Mouse (Mus musculus): Measurements from ENCODE around the gene Orc3. TPM values are rescaled to one million over a fixed set of nuclear protein-coding genes. Genes with fewer than 3 reads are reported as not detected.
"Not testable (repeated sequence)": the region's sequence is repeated elsewhere in the genome, so short reads cannot be mapped to it uniquely, and the experiment has no call there.

Gene Orc3
- polyA plus RNA-seq, 1 experiment, result 46.0 TPM

DNA sequence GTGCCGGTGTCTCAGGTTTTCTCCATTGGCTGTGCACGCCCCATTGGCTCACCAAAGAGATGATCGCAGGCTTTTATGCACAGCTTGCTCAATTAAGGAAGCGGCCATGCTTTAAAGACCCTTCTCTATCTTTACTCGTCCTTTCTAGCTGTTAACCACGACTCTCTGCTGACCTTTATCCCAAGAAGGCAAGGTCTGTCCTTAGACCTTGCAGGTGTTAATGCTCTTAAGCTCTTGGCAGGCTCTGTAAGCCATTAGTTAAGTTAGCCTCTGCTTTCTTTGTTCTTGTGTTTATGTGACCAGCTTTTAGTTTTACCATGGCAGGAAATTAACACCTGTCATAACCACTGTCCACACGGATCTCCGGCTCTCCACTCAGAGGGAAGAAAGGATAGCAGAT lies 1.4 kb upstream of the Orc3 start:
- Histone ChIP-seq H3K4me3 (ENCODE audit: insufficient read depth, low read depth, low read length) (peak overlapping the region; percentile 99; the same call in 1 of the 2 replicates), H3K27ac (replicated peaks; ENCODE audit: low read depth, low read length) (no peak overlapping the region), H3K4me1 (ENCODE audit: control insufficient read depth, insufficient read depth, insufficient read length, low read length) (peaks cover 8% of the 10 kb centered on the region; the same call in 1 of the 2 replicates)

DNA sequence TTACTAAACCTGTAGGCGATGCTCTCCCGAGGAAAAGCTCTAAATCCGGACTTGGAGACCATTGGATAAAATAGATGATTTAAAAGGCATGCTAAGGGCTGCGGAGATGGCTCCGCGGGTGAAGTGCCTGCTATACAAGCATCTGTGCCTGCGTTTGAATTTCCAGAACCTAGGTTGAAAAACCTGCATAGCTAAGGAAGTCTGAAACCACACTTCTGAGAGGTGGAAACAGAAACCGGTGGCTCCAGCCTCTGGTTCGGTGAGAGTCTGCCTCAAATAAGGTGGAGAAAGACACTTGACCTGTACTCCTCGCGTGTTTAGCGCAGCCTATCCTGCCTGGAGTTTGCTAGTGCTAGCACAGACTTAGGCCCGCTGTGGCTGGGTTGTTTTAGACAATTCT lies 559 bp upstream of the Orc3 start:
- H3K4me3 ChIP-seq (ENCODE audit: insufficient read depth, low read depth, low read length), result peak overlapping the region; percentile 99
- H3K27ac ChIP-seq (replicated peaks; ENCODE audit: low read depth, low read length), result no peak overlapping the region
- H3K4me1 ChIP-seq (ENCODE audit: control insufficient read depth, insufficient read depth, insufficient read length, low read length), result peaks cover 8% of the 10 kb centered on the region; the same call in 1 of the 2 replicates

DNA sequence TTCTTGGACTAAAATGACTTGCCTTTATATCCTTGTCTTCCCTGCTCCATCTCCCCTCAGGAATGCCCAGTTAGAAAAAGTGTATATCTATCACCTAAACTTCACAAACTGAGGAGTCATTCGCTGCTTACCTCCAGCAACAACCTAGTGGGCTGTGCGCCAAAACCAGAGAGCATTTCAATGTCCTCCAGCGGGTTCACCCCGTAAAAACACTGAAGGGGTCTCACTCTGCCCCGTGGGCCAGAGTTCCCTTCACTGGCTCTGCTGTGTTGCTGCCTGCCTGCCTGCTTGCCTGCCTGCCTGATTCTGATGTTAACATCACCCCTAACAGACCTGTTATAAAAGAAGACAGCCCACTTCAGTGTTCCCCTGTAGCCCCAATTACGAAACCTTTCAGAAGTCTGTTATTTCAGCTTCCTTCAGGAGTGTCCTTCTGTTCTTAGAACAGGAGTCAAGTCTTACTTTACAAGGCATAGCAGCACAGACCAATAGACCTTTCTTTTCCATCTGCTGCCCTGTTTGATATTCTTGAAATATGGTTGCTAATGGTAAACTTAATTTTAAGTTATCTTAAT lies 1.1 kb downstream of the Orc3 start:
- H3K4me3 ChIP-seq (ENCODE audit: insufficient read depth, low read depth, low read length), result peak overlapping the region; percentile 99
- H3K27ac ChIP-seq (replicated peaks; ENCODE audit: low read depth, low read length), result peak overlapping the region; percentile 57
- peaks cover 8% of the 10 kb centered on the region; the same call in 1 of the 2 replicates for H3K4me1 ChIP-seq (ENCODE audit: control insufficient read depth, insufficient read depth, insufficient read length, low read length)

DNA sequence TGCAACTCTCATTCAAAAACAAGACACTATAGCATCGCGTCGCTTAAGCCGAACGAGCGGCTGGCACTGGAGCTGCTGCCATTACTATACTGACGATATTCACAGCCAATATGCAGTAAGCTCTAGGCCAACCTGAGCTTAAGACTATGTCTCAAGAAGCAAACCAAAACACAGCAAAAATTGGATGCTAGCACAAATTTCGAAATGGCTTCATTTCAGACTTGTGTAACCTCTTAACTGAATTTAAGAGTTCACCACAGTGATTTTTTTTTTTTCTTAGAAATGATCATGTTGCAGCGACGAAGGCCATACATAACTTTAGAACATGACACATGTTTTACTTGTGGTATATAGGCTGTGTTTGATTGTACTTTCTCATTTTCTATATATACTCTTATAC lies 8.1 kb downstream of the Orc3 start:
- Histone ChIP-seq H3K4me3 (ENCODE audit: insufficient read depth, low read depth, low read length) (no peak overlapping the region), H3K27ac (replicated peaks; ENCODE audit: low read depth, low read length) (no peak overlapping the region), H3K4me1 (ENCODE audit: control insufficient read depth, insufficient read depth, insufficient read length, low read length) (peaks cover 2% of the 10 kb centered on the region; the same call in 1 of the 2 replicates)

DNA sequence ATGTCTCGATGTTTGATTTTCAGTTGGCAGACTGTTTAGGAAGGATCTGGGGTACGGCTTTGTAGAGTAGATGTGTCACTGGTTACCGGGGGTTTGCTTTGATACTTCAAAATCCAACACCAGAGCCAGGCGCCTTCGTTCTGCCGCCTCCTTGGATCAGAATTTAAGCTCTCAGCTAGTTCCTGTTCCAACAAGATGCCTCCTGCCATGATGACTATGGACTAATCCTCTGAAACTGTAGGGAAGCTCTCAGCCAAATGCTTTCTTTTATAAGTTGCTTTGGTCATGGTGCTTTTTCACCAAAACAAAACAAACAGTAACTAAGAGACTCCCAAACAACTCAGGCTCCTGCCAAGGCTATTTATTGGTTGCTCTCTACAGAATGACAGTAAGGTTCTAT lies 11.6 kb downstream of the Orc3 start:
- Histone ChIP-seq H3K4me3 (ENCODE audit: insufficient read depth, low read depth, low read length) (no peak overlapping the region), H3K27ac (replicated peaks; ENCODE audit: low read depth, low read length) (no peak overlapping the region)

DNA sequence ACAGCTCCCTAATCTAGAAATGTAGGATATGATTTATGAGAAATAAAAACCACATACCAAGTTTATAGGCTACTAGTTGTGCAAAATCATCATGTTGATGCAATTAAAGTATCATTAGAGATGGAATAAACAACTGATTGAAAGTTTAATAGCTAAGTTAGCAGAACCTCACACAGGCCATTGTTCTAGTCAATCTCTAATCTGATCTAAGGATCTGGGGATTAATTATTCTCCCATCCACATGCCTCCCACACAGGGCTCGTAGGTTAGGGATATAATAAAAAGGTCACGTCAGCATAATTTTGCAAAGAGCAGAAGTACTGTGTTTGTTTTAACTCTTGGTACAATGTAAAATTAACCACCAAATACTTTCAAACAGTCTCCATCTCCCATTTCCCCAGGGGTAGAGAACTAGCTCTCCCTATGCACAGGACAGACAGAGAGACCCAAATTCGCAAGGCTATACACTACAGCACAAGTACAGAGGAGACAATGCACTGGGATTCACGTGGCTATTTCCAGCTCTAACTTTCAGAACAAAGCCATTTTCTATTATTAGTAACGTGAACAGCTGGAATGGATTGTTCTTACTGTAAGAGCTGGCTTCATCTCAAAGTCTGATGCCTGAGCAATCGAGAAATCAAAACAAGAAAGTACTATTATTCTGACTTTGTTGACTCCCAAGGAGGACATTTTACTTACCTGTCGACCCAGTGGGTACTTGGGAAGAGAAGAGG lies 29.7 kb downstream of the Orc3 start:
- Histone ChIP-seq H3K4me3 (ENCODE audit: insufficient read depth, low read depth, low read length) (no peak overlapping the region), H3K27ac (replicated peaks; ENCODE audit: low read depth, low read length) (no peak overlapping the region; the same call in 1 of the 2 replicates), H3K4me1 (ENCODE audit: control insufficient read depth, insufficient read depth, insufficient read length, low read length) (peaks cover 4% of the 10 kb centered on the region; the same call in 1 of the 2 replicates)

More for the DNA sequence above, 11.6 kb downstream of the Orc3 start:
- peaks cover 2% of the 10 kb centered on the region; the same call in 1 of the 2 replicates for H3K4me1 ChIP-seq (ENCODE audit: control insufficient read depth, insufficient read depth, insufficient read length, low read length)

DNA sequence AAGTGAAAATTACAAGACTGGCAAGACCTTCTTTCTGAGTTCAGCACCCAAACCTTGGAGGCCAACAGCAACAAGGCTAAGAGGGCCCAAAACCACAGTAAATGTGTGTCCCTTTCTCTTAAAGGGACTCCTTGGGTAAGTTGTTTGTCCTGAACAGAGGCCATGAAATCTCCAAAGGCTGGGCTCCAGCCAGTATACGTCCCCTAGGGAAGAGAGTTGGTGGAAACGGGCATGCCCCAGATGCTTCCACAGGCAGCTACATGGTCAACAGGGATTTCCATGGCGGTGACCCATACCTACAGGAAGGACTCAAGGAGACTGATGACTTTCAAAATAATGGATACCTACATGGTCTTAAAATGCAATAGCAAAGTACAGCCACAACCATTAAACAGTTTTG lies 31.3 kb downstream of the Orc3 start:
- Histone ChIP-seq H3K4me1 (ENCODE audit: control insufficient read depth, insufficient read depth, insufficient read length, low read length) (peaks cover 4% of the 10 kb centered on the region; the same call in 1 of the 2 replicates), H3K27ac (replicated peaks; ENCODE audit: low read depth, low read length) (no peak overlapping the region), H3K4me3 (ENCODE audit: insufficient read depth, low read depth, low read length) (no peak overlapping the region)

DNA sequence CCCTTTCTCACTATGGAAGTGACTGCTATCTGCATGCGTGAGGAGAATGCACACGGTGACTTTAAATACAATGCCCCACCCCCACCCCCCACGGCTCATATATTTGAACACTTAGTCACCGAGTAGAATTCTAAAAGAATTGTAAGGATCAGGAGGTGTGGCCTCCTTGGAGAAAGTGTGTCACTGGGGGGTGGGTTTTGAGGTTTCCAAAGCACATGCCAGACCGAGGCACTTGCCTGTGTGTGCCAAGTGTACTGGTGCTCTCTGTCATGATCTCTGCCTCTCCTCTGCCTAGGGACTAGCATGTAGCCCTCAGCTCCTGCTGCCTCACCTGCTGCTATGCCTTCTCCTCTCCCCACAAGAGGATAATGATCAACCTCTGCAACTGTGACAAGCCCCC lies 32.3 kb downstream of the Orc3 start:
- H3K4me3 ChIP-seq (ENCODE audit: insufficient read depth, low read depth, low read length), result no peak overlapping the region
- H3K27ac ChIP-seq (replicated peaks; ENCODE audit: low read depth, low read length), result no peak overlapping the region
- H3K4me1 ChIP-seq (ENCODE audit: control insufficient read depth, insufficient read depth, insufficient read length, low read length), result peaks cover 4% of the 10 kb centered on the region; the same call in 1 of the 2 replicates

DNA sequence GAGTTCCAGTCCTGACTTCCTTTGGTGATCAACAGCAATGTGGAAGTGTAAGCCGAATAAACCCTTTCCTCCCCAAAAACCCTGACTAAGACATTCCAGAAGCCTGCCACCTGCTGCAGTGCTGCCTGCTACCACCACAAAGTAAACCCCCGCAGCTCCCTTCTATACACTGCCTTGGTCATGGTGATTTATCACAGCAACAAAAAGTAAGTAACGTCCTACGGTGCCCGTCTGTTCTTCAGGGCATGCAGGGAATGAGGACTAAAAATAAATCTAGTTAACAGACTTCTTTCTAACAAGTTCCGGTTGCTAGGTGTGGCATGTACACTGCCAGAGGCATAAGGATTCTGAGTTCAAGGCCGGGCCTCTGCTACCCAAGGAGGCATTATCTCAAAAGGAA lies 32.8 kb downstream of the Orc3 start:
- peaks cover 4% of the 10 kb centered on the region; the same call in 1 of the 2 replicates for H3K4me1 ChIP-seq (ENCODE audit: control insufficient read depth, insufficient read depth, insufficient read length, low read length)
- H3K4me3 ChIP-seq (ENCODE audit: insufficient read depth, low read depth, low read length), result no peak overlapping the region
- H3K27ac ChIP-seq (replicated peaks; ENCODE audit: low read depth, low read length), result no peak overlapping the region

DNA sequence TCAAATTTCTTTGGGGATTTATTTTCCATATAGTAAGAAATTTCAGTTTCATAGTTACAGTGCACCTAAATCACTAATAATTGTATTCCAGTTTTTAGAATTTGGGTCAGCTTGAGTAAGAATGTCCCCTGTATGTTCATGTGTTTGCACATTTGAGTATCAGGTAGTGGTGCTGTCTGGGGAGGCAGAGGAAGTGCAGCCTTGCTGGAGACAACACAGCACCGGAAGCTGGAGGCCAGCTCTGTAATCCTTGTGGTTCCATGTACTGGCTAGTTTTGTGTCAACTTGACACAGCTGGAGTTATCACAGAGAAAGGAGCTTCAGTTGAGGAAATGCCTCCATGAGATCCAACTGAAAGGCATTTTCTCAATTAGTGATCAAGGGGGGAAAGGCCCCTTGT lies 33.3 kb downstream of the Orc3 start:
- not testable (repeated sequence) for H3K4me1 ChIP-seq (ENCODE audit: control insufficient read depth, insufficient read depth, insufficient read length, low read length); H3K27ac ChIP-seq (replicated peaks; ENCODE audit: low read depth, low read length); H3K4me3 ChIP-seq (ENCODE audit: insufficient read depth, low read depth, low read length)

DNA sequence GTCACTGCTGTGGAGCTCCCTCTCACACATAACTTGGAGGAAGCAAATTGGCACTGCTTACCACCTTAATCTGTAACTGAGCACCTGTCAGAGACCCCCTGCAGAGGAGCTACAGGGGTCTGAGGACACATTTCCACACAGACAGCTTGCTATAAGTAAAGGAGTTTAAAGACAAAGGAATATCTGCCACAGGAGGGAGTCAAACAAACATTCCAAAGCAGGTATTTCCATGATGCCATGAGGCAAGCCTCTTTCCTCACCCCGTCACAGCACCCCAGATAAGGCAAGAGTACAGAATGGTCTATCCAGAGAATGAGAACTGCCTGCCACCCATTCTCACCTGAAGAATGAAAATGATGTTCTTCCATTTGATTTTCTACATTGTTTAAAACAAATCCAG lies 35.5 kb downstream of the Orc3 start:
- Histone ChIP-seq H3K4me3 (ENCODE audit: insufficient read depth, low read depth, low read length) (no peak overlapping the region), H3K4me1 (ENCODE audit: control insufficient read depth, insufficient read depth, insufficient read length, low read length) (0 out of 2 replicates have a peak, but pooled peaks cover 4% of the 10 kb centered on the region), H3K27ac (replicated peaks; ENCODE audit: low read depth, low read length) (no peak overlapping the region)

DNA sequence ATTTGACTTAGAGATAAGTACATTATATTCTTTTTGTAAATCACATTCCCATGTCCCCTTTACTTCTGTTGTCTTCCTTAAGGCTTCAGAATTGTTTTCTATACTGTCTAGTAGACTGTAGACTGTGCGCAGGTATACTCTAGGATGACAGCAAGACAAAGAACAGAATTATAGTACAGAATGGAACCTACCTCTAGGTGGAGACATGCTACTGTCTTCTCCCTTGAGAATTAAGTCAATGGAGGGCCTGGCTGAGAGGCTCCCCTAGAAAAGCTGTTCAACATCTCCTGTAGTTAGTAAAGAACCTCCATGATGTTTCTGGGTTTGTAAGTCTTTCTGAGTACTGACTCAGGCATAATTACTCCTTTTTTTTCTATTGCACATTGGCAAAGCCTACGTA lies 37.7 kb downstream of the Orc3 start:
- no peaks in the 10 kb centered on the region for H3K4me1 ChIP-seq (ENCODE audit: control insufficient read depth, insufficient read depth, insufficient read length, low read length)
- no peak overlapping the region for H3K4me3 ChIP-seq (ENCODE audit: insufficient read depth, low read depth, low read length)
- H3K27ac ChIP-seq (replicated peaks; ENCODE audit: low read depth, low read length), result no peak overlapping the region

DNA sequence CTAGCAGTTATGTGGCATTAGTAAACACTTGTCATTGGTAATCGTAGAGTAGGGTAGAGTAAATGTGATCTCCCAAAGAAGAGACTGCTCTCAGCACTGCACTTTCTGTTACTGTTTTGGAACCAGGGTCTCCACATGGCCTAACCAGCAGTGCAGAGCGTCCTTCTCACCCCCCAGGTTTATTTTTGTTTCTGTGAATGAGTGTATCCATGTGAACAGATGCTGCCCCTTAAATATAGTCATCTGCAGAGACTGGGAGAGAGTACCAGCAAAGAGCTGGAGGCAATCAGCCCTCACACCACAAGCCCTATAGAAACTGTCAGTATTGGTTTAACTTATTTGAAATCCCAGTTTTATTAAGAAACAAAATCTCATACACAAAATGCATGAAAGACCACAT lies 41.9 kb downstream of the Orc3 start:
- no peak overlapping the region for H3K27ac ChIP-seq (replicated peaks; ENCODE audit: low read depth, low read length)
- no peaks in the 10 kb centered on the region for H3K4me1 ChIP-seq (ENCODE audit: control insufficient read depth, insufficient read depth, insufficient read length, low read length)
- H3K4me3 ChIP-seq (ENCODE audit: insufficient read depth, low read depth, low read length), result no peak overlapping the region

DNA sequence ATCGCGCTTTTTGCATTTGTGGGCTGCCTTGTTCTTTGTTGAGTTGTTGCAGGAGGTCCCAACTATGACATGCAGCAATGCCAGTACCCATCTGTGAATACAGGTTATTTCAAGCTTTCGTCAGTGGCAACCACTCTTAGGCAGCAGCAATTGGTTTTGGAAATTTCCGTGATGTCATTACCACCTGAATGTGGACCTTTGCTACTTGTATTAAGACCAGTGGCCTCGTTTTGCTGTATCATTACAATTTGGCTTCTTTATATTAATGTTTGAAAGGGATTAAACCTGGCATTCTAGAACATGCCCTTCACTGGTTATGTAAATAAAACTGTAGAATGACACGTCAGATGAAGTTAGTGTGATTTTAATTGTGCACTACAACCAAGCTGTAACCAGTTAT lies 48.5 kb downstream of the Orc3 start:
- Histone ChIP-seq H3K4me1 (ENCODE audit: control insufficient read depth, insufficient read depth, insufficient read length, low read length) (no peaks in the 10 kb centered on the region), H3K4me3 (ENCODE audit: insufficient read depth, low read depth, low read length) (no peak overlapping the region), H3K27ac (replicated peaks; ENCODE audit: low read depth, low read length) (no peak overlapping the region)

DNA sequence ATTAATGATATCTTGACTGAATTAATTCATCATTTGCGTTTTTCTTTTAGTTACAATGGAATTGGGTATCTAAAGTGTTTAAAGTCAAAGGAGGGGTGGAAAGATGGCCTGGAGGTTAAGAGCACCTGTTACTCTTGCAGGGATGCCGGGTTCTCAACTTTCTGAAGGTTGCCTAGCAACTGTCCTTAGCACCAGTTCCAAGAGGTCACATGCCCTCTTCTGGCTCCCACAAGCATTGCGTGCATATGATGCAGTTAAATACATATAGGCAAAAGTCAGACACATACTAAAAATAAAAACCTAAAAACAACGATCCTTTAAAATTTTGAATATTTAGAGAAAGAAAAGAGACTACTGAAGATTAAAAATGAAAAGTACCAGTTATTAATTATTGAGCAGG lies 53.8 kb downstream of the Orc3 start:
- Histone ChIP-seq H3K4me1 (ENCODE audit: control insufficient read depth, insufficient read depth, insufficient read length, low read length) (peaks cover 7% of the 10 kb centered on the region), H3K4me3 (ENCODE audit: insufficient read depth, low read depth, low read length) (no peak overlapping the region), H3K27ac (replicated peaks; ENCODE audit: low read depth, low read length) (no peak overlapping the region)

DNA sequence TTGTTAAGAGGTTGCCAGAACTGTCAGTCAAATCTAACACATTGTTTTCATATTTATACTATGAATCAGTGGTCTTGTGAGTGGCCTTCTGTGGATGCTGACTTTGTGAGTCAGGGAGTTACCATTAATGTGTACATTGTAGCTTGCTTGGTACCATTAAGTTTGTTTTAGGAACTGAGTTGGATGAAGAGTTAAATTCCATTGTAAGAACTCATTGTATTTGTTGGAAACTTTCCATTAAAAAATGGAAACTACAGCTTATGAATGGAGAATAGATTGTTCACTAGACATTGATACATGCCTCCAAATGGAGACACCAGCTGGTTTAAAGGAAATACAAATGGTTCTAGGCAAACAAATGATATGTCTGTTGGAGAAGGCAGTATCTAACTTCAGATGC lies 58.6 kb downstream of the Orc3 start:
- no peak overlapping the region for H3K27ac ChIP-seq (replicated peaks; ENCODE audit: low read depth, low read length)
- no peak overlapping the region for H3K4me3 ChIP-seq (ENCODE audit: insufficient read depth, low read depth, low read length)
- H3K4me1 ChIP-seq (ENCODE audit: control insufficient read depth, insufficient read depth, insufficient read length, low read length), result peaks cover 21% of the 10 kb centered on the region

Data from brown adipose tissue, adult 24 weeks (tissue).